Mouse (Mus musculus): Measurements from ENCODE around the gene Prdm2.

Gene Prdm2

DNA sequence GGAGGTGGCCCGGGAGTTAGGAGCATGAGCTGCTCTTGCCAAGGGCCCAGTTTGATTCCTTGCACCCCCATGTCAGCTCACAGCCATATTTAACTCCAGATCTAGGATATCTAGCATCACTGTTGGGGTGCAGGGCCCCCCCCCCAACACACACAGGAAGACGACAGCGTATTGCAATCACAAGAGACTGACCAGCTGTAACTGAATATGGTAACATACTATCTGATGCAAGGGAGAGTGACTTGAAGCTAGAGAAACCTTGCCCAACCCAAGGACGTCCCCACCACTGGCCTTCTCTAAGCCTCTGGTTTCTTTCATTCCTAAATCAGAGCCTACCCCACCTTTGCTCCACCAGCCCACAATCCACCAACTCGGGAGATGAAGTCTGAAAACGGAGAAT lies 105.8 kb downstream of the Prdm2 start:
- DNase-seq (ENCODE audit: low read depth, low spot score): no peak

DNA sequence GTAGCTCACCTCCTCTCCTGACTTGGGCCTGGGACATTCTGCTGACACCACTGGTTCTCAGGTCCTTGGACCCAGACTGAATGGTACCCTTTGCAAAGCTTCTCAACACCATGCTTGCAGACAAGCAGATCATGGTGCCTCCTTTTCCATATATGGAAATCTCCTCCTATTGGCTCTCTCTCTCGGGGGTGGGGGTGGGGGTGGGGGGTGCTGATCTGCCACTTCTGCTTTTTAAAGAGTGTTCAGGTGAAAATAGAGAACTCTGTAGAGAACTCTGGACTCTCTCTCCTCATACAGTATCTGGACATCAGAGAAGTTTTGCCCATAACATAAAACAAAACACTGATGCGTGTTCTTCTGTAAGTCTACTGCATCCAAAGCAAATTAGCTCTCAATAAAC lies 106.2 kb downstream of the Prdm2 start:
- DNase-seq (ENCODE audit: low read depth, low spot score): no peak

GRCm38 (mm10) chr4:143104739-143105138 lies 108.1 kb downstream of the Prdm2 start:
- DNase-seq (ENCODE audit: low read depth, low spot score): no peak

GRCm38 (mm10) chr4:143103811-143104210 lies 109.0 kb downstream of the Prdm2 start:
- no peak for DNase-seq (ENCODE audit: low read depth, low spot score)

DNA sequence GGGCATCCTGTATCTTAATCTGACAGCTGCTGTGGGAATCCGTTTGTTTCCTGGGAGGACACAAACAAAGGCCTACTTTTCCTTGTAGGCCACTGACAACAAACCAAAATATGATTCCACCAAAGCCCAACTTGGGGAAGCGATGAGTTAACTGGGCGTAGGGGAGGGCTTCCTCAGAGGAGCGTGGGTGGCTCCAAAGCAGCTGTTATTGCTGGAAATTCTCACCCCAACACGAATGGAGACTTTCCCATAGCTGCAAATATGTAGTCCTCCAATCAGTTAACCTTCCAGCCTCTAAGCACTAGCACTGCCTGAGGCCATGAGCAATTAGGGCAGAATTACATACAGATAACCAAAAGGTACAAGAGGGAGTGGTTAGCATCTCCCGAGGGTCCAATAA lies 112.6 kb downstream of the Prdm2 start:
- no peak for DNase-seq (ENCODE audit: low read depth, low spot score)

- peak; percentile 18 for DNase-seq (ENCODE audit: low read depth, low spot score)
Observed at GRCm38 (mm10) chr4:143099288-143100039, 113.3 kb downstream of the Prdm2 start.

GRCm38 (mm10) chr4:143092082-143092701 lies 120.6 kb downstream of the Prdm2 start:
- no peak for DNase-seq (ENCODE audit: low read depth, low spot score)

DNA sequence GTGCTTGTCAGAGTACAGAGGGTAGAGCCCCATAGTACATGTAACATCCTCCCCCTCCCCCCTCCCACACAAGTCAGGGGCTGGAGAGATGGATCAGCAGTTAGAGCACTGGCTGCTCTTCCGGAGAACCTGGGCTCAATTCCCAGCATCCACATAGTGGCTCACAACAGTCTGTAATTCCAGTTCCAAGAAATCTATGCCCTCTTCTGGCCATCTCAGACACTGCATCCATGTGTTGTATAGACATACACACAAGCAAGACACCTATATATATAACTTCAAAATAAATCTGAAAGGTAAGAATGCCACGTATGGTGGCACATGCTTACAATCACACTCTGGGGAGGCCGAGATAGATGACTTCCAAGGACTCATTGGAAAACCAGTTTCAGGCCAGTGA lies 122.2 kb downstream of the Prdm2 start:
- DNase-seq (ENCODE audit: low read depth, low spot score): no peak

DNA sequence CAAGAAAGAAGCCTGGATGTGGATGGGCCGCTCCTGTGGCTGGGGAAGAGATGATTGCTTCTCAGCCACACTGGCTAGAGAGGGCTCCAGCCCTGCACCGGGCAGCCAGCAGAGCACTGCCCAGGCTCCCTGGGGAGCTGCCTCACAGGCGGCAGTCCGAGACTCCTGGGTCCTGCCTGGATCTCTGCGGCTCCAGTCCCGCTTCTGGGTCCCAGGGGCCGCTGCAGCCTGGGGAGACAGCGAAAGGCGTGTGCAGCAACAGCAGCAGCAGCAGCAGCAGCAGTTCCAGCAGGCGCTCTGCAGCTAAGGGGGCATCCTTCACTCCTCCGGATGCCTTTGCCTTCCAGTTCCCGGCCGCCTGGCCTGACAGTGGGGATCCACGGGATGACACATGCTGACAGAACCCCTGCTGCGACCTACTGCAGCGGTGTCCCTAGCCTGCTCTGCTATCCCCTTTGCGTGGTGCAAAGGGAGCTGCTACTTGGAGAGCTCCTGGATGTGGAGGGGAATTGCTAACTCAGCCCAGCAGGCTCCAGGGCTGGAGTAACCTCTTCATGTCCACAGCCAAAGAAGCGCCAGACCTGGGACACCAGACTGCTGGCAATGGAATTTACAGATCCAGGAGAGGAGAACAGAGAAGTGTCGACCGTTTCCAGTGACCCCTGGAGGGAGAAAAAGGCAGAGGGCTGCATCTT lies 138.6 kb downstream of the Prdm2 start:
- no peak for DNase-seq (ENCODE audit: low read depth, low spot score)

DNA sequence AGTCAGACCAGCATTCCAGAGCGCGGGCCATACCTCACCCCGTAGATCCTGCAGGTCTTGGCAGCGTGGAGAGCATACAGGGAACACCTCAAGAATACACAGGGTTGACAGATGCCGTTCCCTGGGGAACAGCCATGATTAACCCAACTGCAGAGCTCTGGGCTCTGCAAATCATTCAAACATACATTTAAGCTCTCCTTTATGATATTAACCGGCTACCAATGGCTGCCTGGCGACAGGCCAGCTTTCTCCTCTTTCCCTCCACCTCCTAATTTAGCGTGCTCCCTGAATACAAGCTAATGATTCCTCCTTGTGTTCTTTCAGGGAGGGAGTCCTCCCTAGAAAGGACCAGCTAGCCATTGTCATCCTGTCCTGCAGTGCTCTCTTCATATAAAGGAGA lies 141.0 kb downstream of the Prdm2 start:
- DNase-seq (ENCODE audit: low read depth, low spot score): no peak

DNA sequence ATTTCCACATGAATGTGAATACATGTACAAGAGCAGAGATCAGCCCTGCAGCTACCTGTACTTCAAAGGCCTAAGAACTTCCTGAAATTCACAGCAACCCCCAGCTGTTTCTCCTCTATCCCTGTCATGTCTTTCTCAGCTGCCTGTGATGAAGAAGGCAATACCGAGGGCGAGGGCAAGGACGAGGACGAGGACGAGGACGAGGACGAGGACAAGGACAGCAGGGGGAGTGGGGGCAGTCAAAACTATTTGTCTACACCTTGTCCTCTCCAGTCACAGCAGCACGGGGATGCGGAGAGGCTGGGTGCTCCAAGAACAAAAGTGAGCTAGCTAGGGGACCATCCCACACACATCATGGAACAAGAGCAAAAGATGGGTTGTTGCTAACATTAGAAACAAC lies 145.8 kb downstream of the Prdm2 start:
- DNase-seq (ENCODE audit: low read depth, low spot score): no peak

- DNase-seq (ENCODE audit: low read depth, low spot score): no peak
Observed at GRCm38 (mm10) chr4:143058765-143059344, 153.9 kb downstream of the Prdm2 start.
